Mouse (Mus musculus) embryo, embryonic 10.5 days (tissue): ENCODE measurements at regions not wholly inside any gene's neighbourhood (a gene's known extent, or its start where the extent isn't known, plus 50 kb on each side); places are given as distances from the start of the nearest gene placed in this dataset.

Experiments
- DNase-seq: peaks from one replicate; pipeline ENCODE4 v3.0.0-alpha.2; 2015; ENCODE audit warnings: low spot score

GRCm38 (mm10) chr11:113091901-113092568 is 310.0 kb downstream of the Sox9 start:
- DNase-seq, result no peak

DNA sequence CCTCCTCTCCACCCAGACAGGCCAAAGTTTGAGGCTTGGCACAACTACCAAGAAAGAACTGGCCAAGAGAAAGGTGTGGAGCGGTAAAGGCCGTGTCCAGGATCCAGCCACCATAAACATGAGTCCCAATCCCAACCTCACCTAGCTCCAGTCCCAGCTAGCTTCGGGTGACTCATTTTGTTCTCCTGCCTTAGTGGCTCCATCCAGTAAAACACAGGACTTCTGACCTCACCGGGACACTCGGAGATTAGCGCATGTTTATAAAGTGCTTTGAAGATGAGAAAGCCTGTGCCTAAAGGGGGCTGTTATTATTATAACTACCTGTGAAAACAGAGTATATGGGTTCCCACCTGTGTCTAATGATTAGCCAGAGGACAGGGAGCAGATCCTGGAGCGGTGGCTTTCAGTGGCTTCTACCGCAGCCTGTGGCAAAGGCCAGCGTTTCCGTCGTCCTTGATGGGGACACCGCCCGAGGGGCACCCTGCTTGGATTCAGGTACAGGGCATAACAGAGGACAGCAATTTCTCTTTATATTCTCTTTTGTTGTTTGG is 311.9 kb downstream of the Sox9 start:
- no peak for DNase-seq

GRCm38 (mm10) chr11:113095625-113096024 is 313.6 kb downstream of the Sox9 start:
- DNase-seq, result no peak

- peak; percentile 10 for DNase-seq
Measured at GRCm38 (mm10) chr11:113096209-113096608, 314.2 kb downstream of the Sox9 start.

- no peak for DNase-seq
Measured at GRCm38 (mm10) chr11:113098360-113098759, 316.3 kb downstream of the Sox9 start.

GRCm38 (mm10) chr11:113100800-113101199 is 318.8 kb downstream of the Sox9 start:
- peak; percentile 7 for DNase-seq

GRCm38 (mm10) chr11:113101534-113101933 is 319.5 kb downstream of the Sox9 start:
- DNase-seq, result peak; percentile 14

- DNase-seq, result no peak
Measured at GRCm38 (mm10) chr11:113103161-113103845, 321.3 kb downstream of the Sox9 start.

DNA sequence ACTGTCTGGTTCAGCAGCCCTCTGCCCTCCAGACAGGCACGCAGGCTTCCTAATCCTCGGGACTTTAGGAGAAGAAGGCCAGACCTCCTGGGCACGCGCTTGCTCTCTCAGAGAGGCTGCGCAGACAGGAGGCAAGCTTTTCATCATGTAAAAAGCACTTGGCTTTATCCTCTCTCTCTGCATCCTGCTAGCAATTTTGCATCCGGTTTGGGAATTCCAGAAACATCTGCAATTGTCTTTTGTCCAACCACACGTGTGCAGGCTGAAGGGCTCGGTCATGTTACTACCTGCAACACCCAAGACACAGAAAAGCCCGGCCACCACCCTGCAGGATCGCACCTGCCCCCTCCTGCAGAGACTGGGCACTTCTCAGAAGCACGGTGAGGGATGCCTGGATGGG is 323.3 kb downstream of the Sox9 start:
- DNase-seq, result no peak

DNA sequence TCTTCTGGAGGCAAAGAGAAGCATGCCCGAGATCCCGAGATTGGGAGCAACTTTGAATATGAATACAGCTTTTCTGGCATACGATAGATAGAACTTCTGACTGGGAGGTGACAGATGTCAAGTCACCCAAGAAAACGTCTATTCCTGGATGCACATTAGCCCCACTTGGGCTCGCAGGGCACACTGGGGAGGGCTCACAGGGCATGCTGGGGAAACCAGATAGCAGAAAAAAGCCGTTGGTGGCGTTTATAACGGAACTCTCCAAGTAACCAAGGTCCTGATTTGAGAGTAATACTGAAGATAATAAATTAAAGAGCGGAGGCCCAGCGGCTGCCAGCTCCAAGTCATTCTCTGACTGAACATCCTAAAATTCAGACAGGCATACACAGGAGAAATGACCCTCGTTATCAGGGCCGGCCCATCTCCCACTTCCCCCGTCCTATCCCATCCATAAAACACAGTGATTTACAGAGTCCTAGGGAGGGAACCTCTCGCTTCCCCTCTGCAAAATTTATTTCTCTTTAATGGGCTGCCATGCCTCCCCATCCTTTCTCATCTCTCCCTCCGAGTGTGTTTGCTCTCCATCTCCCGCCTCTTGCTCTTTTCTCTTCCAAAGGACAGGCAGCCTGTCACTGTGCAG is 325.3 kb downstream of the Sox9 start:
- no peak for DNase-seq

GRCm38 (mm10) chr11:113107966-113108699 is 326.1 kb downstream of the Sox9 start:
- no peak for DNase-seq

- no peak for DNase-seq
Measured at GRCm38 (mm10) chr11:113109096-113109495, 327.1 kb downstream of the Sox9 start.

DNA sequence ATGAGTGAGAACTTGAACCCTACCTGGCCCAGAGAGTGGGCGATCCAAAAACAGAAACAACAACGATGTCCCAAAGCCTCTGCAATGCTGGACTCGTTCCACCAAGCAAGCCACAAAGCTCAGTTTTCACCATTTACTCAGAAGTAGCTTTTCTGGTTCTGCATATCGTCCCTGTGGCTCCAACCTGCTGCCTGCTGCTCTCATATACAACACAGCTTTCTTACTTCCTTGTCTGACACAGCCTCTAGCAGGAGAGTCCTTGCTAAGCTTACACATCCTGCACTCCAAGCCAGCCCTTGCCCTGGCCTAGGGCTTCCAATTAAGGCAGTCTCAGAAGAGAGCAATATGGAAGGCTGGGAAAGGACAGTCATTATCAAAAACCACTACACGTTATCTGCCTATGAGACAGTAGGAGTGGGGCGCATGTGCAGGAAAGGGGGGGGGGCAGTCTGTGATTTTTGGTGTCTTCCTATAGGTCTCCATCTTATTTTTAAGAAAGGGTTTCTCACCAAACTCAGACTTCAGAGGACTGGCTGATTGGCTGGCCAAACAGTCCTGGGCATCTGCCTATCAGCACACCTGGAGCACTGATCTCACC is 331.3 kb downstream of the Sox9 start:
- DNase-seq, result no peak

GRCm38 (mm10) chr11:113117179-113117898 is 335.3 kb downstream of the Sox9 start:
- no peak for DNase-seq

- DNase-seq, result no peak
Measured at GRCm38 (mm10) chr11:113120570-113120969, 338.5 kb downstream of the Sox9 start.

- DNase-seq, result no peak
Measured at GRCm38 (mm10) chr11:113121307-113121706, 339.3 kb downstream of the Sox9 start.

GRCm38 (mm10) chr11:113122137-113122536 is 340.1 kb downstream of the Sox9 start:
- DNase-seq, result no peak

GRCm38 (mm10) chr11:113122964-113123363 is 340.9 kb downstream of the Sox9 start:
- no peak for DNase-seq

- no peak for DNase-seq
Measured at GRCm38 (mm10) chr11:113125832-113126231, 343.8 kb downstream of the Sox9 start.

DNA sequence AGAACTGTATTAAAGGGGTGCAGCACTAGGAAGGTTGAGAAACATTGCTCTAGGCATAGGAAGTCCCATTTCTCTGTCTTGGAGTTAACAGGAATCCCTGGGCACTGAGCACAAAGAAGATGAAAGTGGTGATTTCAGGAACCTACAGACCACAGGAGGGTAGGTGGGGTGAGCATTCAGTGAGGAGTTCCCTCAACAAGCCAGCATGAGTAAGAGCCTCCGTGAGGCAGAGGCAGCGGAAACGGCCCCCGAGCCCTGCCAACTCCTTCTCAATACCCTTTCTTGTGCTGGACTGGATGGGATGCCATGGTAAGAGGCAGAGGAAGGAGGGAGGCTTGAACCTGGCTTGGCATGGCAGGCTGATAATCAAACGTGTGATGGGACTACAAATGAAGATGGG is 347.2 kb downstream of the Sox9 start:
- DNase-seq, result no peak

DNA sequence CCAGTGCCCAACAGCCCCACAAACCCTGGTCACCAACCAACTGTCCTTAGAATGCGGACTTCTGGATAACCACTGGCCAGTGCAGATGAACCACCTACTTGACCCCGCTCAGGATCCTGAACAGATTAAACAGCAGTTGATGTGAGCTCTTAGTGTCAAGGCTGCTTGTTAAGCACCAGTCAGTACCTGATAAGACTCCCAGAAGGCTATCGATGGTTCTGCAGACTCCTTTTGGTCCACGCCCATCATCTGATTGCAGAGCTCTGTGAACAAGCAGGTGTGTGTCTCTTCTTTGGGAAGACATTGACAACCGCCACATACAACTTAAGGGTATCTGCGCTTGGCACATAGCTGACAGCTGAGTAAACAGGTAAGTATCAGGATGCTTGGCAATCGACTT is 348.0 kb downstream of the Sox9 start:
- no peak for DNase-seq
